Mouse (Mus musculus): ENCODE measurements at regions not wholly inside any gene's neighbourhood (a gene's known extent, or its start where the extent isn't known, plus 50 kb on each side); places are given as distances from the start of the nearest gene placed in this dataset.

GRCm38 (mm10) chr7:67827386-67827785 is 67.8 kb upstream of the Synm start:
- no peak for DNase-seq
- TF ChIP-seq CTCF (IDR thresholded peaks at IDR 0.05; ENCODE audit: low read depth): no peak
- H3K27ac ChIP-seq (ENCODE audit: low read depth): no peak overlapping the region

GRCm38 (mm10) chr7:67826936-67827335 is 67.4 kb upstream of the Synm start:
- Histone ChIP-seq H3K4me1 (ENCODE audit: insufficient read depth) (no peaks in the 10 kb centered on the region), H3K27me3 (ENCODE audit: insufficient read depth, low read length) (no peaks in the 10 kb centered on the region), H3K4me2 (no peak overlapping the region), H3K9ac (no peak overlapping the region), H3K27ac (ENCODE audit: low read depth) (no peak overlapping the region), H3K9me3 (ENCODE audit: low read depth, low read length) (no peaks in the 10 kb centered on the region), H3K4me3 (ENCODE audit: low read depth, low read length) (no peak overlapping the region), H3K36me3 (ENCODE audit: insufficient read depth) (no peaks in the 10 kb centered on the region)
- DNase-seq: no peak
- TF ChIP-seq CTCF (IDR thresholded peaks at IDR 0.05; ENCODE audit: low read depth): no peak
- WGBS: 87% methylated on average over 13 of the region's 13 CpGs
- no peak for ATAC-seq (ENCODE audit: insufficient read depth)

More at GRCm38 (mm10) chr7:67827386-67827785, 67.8 kb upstream of the Synm start:
- Histone ChIP-seq H3K4me2 (no peak overlapping the region), H3K27me3 (ENCODE audit: insufficient read depth, low read length) (no peaks in the 10 kb centered on the region), H3K4me1 (ENCODE audit: insufficient read depth) (no peaks in the 10 kb centered on the region), H3K9me3 (ENCODE audit: low read depth, low read length) (no peaks in the 10 kb centered on the region), H3K4me3 (ENCODE audit: low read depth, low read length) (no peak overlapping the region), H3K36me3 (ENCODE audit: insufficient read depth) (no peaks in the 10 kb centered on the region), H3K9ac (no peak overlapping the region)
- no peak for ATAC-seq (ENCODE audit: insufficient read depth)
- 55% methylated on average over 12 of the region's 12 CpGs for WGBS

- TF ChIP-seq CTCF (IDR thresholded peaks at IDR 0.05; ENCODE audit: low read depth): no peak
- DNase-seq (no peak), ATAC-seq (ENCODE audit: insufficient read depth) (no peak)
- H3K27ac ChIP-seq (ENCODE audit: low read depth): no peak overlapping the region
- no peaks in the 10 kb centered on the region for H3K27me3 ChIP-seq (ENCODE audit: insufficient read depth, low read length)
- H3K4me1 ChIP-seq (ENCODE audit: insufficient read depth): no peaks in the 10 kb centered on the region
- 80% methylated on average over 6 of the region's 6 CpGs for WGBS
- no peaks in the 10 kb centered on the region for H3K9me3 ChIP-seq (ENCODE audit: low read depth, low read length)
- no peaks in the 10 kb centered on the region for H3K36me3 ChIP-seq (ENCODE audit: insufficient read depth)
- no peak overlapping the region for H3K4me3 ChIP-seq (ENCODE audit: low read depth, low read length)
- H3K4me2 ChIP-seq: no peak overlapping the region
- no peak overlapping the region for H3K9ac ChIP-seq
Observed at GRCm38 (mm10) chr7:67826368-67826767, 66.8 kb upstream of the Synm start.

- Histone ChIP-seq H3K4me1 (ENCODE audit: insufficient read depth) (no peaks in the 10 kb centered on the region), H3K9me3 (ENCODE audit: low read depth, low read length) (no peaks in the 10 kb centered on the region), H3K27me3 (ENCODE audit: insufficient read depth, low read length) (no peaks in the 10 kb centered on the region), H3K36me3 (ENCODE audit: insufficient read depth) (no peaks in the 10 kb centered on the region), H3K27ac (ENCODE audit: low read depth) (no peak overlapping the region), H3K4me2 (no peak overlapping the region), H3K4me3 (ENCODE audit: low read depth, low read length) (no peak overlapping the region), H3K9ac (no peak overlapping the region)
- no peak for DNase-seq
- ATAC-seq (ENCODE audit: insufficient read depth): no peak
- WGBS: 75% methylated on average over 7 of the region's 7 CpGs
- TF ChIP-seq CTCF (IDR thresholded peaks at IDR 0.05; ENCODE audit: low read depth): no peak
Observed at GRCm38 (mm10) chr7:67825636-67826280, 66.2 kb upstream of the Synm start.

DNA sequence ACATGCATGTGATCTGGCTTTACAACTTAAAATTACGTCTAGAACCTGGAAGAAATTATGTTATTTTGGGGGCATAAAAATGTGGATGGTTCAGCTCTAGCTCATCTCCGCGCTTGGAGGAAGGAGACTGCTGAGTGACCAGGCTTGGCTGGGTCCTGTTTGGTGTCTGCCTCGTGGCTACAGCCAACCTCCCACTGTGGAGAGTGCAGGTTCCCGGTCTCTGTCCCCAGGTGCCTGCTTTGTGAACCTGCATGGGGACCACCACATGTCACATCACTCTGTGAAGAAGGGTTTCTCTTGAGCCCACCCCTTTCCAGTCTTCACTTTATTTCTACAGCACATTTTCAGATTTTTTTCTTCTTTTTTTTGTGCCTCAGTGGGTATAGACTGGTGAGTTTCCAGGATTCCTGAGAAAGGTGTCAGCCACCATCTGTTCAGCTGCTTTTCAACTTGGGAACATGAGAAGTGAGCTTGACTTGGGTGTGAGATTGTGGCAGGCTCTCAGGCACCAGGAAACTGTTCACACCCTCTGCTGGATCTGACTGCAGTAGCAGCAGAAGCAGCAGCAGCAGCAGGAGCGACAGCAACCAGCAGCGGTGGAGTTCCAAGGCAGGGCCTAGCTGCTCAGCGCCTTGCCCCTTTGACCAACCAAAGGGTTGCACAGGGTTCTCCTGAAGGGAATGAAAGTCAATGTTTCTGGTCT is 64.6 kb upstream of the Synm start:
- no peaks in the 10 kb centered on the region for H3K4me1 ChIP-seq (ENCODE audit: insufficient read depth)
- DNase-seq (no peak), ATAC-seq (ENCODE audit: insufficient read depth) (no peak)
- H3K27me3 ChIP-seq (ENCODE audit: insufficient read depth, low read length): no peaks in the 10 kb centered on the region
- no peaks in the 10 kb centered on the region for H3K36me3 ChIP-seq (ENCODE audit: insufficient read depth)
- WGBS: 40% methylated on average over 8 of the region's 8 CpGs
- no peak overlapping the region for H3K4me3 ChIP-seq (ENCODE audit: low read depth, low read length)
- H3K27ac ChIP-seq (ENCODE audit: low read depth): no peak overlapping the region
- no peaks in the 10 kb centered on the region for H3K9me3 ChIP-seq (ENCODE audit: low read depth, low read length)
- no peak overlapping the region for H3K4me2 ChIP-seq
- no peak overlapping the region for H3K9ac ChIP-seq
- no peak for TF ChIP-seq CTCF (IDR thresholded peaks at IDR 0.05; ENCODE audit: low read depth)

DNA sequence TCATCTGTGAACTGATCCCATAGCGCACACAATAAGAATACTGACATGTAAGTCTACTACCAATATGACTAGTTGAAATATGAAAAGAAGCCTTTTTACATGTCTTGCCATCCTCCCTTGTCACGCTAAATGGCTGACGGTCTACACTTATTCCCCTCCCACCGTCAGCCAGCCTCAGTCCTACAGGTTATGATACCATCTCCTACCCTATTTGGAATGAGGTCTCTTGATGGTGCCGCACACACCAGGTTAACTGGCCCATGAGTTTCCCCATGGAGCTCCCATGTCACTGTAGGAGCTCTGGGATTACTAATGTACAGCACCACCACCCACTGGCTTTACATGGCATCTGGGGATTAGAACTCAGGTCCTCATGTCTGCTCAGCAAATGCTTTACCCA is 60.0 kb upstream of the Synm start:
- WGBS: 95% methylated on average over 5 of the region's 5 CpGs
- Histone ChIP-seq H3K9ac (no peak overlapping the region), H3K4me2 (no peak overlapping the region), H3K36me3 (ENCODE audit: insufficient read depth) (no peaks in the 10 kb centered on the region), H3K27ac (ENCODE audit: low read depth) (no peak overlapping the region), H3K4me3 (ENCODE audit: low read depth, low read length) (no peak overlapping the region), H3K27me3 (ENCODE audit: insufficient read depth, low read length) (no peaks in the 10 kb centered on the region), H3K9me3 (ENCODE audit: low read depth, low read length) (no peaks in the 10 kb centered on the region), H3K4me1 (ENCODE audit: insufficient read depth) (no peaks in the 10 kb centered on the region)
- TF ChIP-seq CTCF (IDR thresholded peaks at IDR 0.05; ENCODE audit: low read depth): no peak
- ATAC-seq (ENCODE audit: insufficient read depth): no peak
- no peak for DNase-seq

DNA sequence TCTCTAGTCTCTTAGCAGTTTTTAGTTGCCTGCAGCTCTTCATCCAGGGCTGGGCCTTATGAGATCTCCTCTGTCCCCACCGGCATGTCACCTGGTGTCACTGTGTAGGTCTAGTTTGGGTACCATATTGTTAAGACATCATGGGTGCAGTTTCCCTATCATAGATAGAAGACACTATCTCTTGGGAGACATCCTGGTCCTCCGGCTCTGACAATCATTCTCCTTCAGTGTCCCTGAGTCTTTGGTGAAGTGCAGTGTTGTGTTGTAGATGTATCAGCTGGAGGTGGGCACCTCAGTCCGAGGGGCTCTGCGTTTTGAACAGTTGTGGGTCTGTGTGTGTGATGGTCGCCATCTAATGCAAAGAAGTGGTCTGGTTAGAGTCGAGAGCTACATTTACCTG is 58.0 kb upstream of the Synm start:
- no peak for TF ChIP-seq CTCF (IDR thresholded peaks at IDR 0.05; ENCODE audit: low read depth)
- WGBS: 93% methylated on average over 6 of the region's 6 CpGs
- Histone ChIP-seq H3K9me3 (ENCODE audit: low read depth, low read length) (no peaks in the 10 kb centered on the region), H3K27me3 (ENCODE audit: insufficient read depth, low read length) (no peaks in the 10 kb centered on the region), H3K9ac (no peak overlapping the region), H3K27ac (ENCODE audit: low read depth) (no peak overlapping the region), H3K36me3 (ENCODE audit: insufficient read depth) (no peaks in the 10 kb centered on the region), H3K4me3 (ENCODE audit: low read depth, low read length) (no peak overlapping the region), H3K4me1 (ENCODE audit: insufficient read depth) (no peaks in the 10 kb centered on the region), H3K4me2 (no peak overlapping the region)
- ATAC-seq (ENCODE audit: insufficient read depth): no peak
- DNase-seq: no peak
